ENCODE assay signal across 14 mouse cellular contexts in genomic region chr1:59636349-59636748, GRCm38 (mm10).
"Had no signal": no experiment of that assay in that cellular context is flagged by ENCODE, and none has a peak within 500 bp of the region (broad histone marks: within the 10 kb centered on the region; RNA-seq: fewer than 3 reads in every experiment).

No protein-coding gene starts in this region.

- DNase-seq: kidney, adult 2 months; kidney, postnatal 25 days; lung, embryonic 14.5 days; thymus, adult 18-20 months; thymus, postnatal 36 days had no signal

- H3K4me2 ChIP-seq: limb, embryonic 13.5 days; lung, embryonic 14.5 days; midbrain, embryonic 12.5 days; midbrain, embryonic 15.5 days had no signal

- H3K9ac ChIP-seq: limb, embryonic 13.5 days; lung, embryonic 14.5 days; midbrain, embryonic 12.5 days; midbrain, embryonic 15.5 days had no signal

- H3K4me1 ChIP-seq: midbrain, embryonic 12.5 days; midbrain, embryonic 15.5 days had no signal

- H3K9me3 ChIP-seq: limb, embryonic 10.5 days; limb, embryonic 13.5 days; megakaryocyte, embryonic 14.5 days; midbrain, embryonic 12.5 days; midbrain, embryonic 15.5 days had no signal

- H3K4me3 ChIP-seq: limb, embryonic 10.5 days; limb, embryonic 13.5 days; megakaryocyte, embryonic 14.5 days; midbrain, embryonic 12.5 days; midbrain, embryonic 15.5 days had no signal

- H3K27me3 ChIP-seq: limb, embryonic 13.5 days; midbrain, embryonic 12.5 days; midbrain, embryonic 15.5 days had no signal

- ATAC-seq: intestine, postnatal 0 days; lung, postnatal 0 days; midbrain, embryonic 15.5 days had no signal

- H3K36me3 ChIP-seq: midbrain, embryonic 15.5 days had no signal

- H3K27ac ChIP-seq: kidney, postnatal 0 days; limb, embryonic 10.5 days; limb, embryonic 13.5 days; macrophage; midbrain, embryonic 12.5 days; midbrain, embryonic 15.5 days had no signal
